Mouse (Mus musculus) midbrain, embryonic 13.5 days (tissue): Measurements from ENCODE around the gene Il17rd. TPM values are rescaled to one million over a fixed set of nuclear protein-coding genes. Genes with fewer than 3 reads are reported as not detected.

Experiments used
- ATAC-seq: fragments of 200-750 bp; cut with Nextera tagmentation; 2 replicates; pipeline ENCODE4 v1.8.0; 2017; ENCODE audit warnings: mild to moderate bottlenecking, moderate TSS enrichment, moderate library complexity
- H3K27ac ChIP-seq: fragments of 300-500 bp; sonication (generic); 2 replicates; pipeline ENCODE4 v1.5.1; 2015; ENCODE audit warnings: inconsistent platforms, mild to moderate bottlenecking, moderate library complexity
- H3K27me3 ChIP-seq: fragments of 300-500 bp; sonication (generic); 2 replicates; pipeline ENCODE4 v1.6.1; 2015; ENCODE audit warnings: mild to moderate bottlenecking, inconsistent platforms
- H3K36me3 ChIP-seq: fragments of 300-500 bp; sonication (generic); 2 replicates; pipeline ENCODE4 v1.6.1; 2015; ENCODE audit warnings: mild to moderate bottlenecking, inconsistent platforms
- H3K4me1 ChIP-seq: fragments of 300-500 bp; sonication (generic); replicated peaks from 2 replicates; pipeline ENCODE4 v1.6.1; 2015; ENCODE audit warnings: inconsistent platforms
- H3K4me2 ChIP-seq: fragments of 300-500 bp; sonication (generic); replicated peaks from 2 replicates; pipeline ENCODE4 v1.6.1; 2015; ENCODE audit warnings: moderate library complexity, mild to moderate bottlenecking, inconsistent platforms
- H3K4me3 ChIP-seq: fragments of 300-500 bp; sonication (generic); replicated peaks from 2 replicates; pipeline ENCODE4 v1.5.1; 2015; ENCODE audit warnings: mild to moderate bottlenecking, inconsistent platforms
- H3K9ac ChIP-seq: fragments of 300-500 bp; sonication (generic); replicated peaks from 2 replicates; pipeline ENCODE4 v1.6.1; 2015; ENCODE audit warnings: mild to moderate bottlenecking, inconsistent platforms
- H3K9me3 ChIP-seq: fragments of 300-500 bp; sonication (generic); 2 replicates; pipeline ENCODE4 v1.6.1; 2016; ENCODE audit warnings: mild to moderate bottlenecking, inconsistent platforms
- WGBS: fragments of 180-500 bp; shearing (Covaris S2); methylation state at CpG from one replicate; pipeline ENCODE4 v1.1.7; 2015; 5-methylcytosine and 5-hydroxymethylcytosine counted together
- polyA plus RNA-seq: library from polyadenylated mRNA; unstranded; fragments of >200 nt; fragmentation: Nextera tagmentation; extraction: Ambion mirVana; gene quantifications from 2 replicates; pipeline ENCODE4 v1.2.1, GENCODE M21; 2015

The Il17rd gene
- polyA plus RNA-seq, 1 experiment from 2014 or later: 2.5 TPM

- Histone ChIP-seq H3K27me3 (peaks cover 38% of the 10 kb centered on the region), H3K4me3 (no peak overlapping the region), H3K9ac (no peak overlapping the region), H3K9me3 (no peaks in the 10 kb centered on the region), H3K27ac (peak overlapping the region; percentile 67), H3K4me2 (peak overlapping the region; percentile 35; the same call in 1 of the 2 replicates), H3K36me3 (no peaks in the 10 kb centered on the region), H3K4me1 (peaks cover 45% of the 10 kb centered on the region)
- 13% methylated on average over 9 of the region's 9 CpGs for WGBS
- ATAC-seq: 0 out of 2 replicates have a peak, but pooled peaks have one; percentile 18
Observed at GRCm38 (mm10) chr14:27050043-27050442, 11.3 kb downstream of the Il17rd start.

GRCm38 (mm10) chr14:27050560-27051510 lies 12.1 kb downstream of the Il17rd start:
- H3K9me3 ChIP-seq: no peaks in the 10 kb centered on the region
- ATAC-seq: peak; percentile 87
- WGBS: 5% methylated on average over 18 of the region's 18 CpGs
- H3K27me3 ChIP-seq: peaks cover 38% of the 10 kb centered on the region
- peak overlapping the region; percentile 67 for H3K27ac ChIP-seq
- peak overlapping the region; percentile 25; the same call in 1 of the 2 replicates for H3K9ac ChIP-seq
- no peaks in the 10 kb centered on the region for H3K36me3 ChIP-seq
- peak overlapping the region; percentile 35 for H3K4me2 ChIP-seq
- H3K4me3 ChIP-seq: no peak overlapping the region
- peaks cover 42% of the 10 kb centered on the region for H3K4me1 ChIP-seq

GRCm38 (mm10) chr14:27051511-27051895 lies 12.8 kb downstream of the Il17rd start:
- H3K4me2 ChIP-seq: no peak overlapping the region
- ATAC-seq: no peak

GRCm38 (mm10) chr14:27058535-27059223 lies 19.9 kb downstream of the Il17rd start:
- H3K9me3 ChIP-seq: no peaks in the 10 kb centered on the region
- H3K36me3 ChIP-seq: no peaks in the 10 kb centered on the region
- peaks cover 17% of the 10 kb centered on the region for H3K27me3 ChIP-seq
- no peak for ATAC-seq
- no peak overlapping the region for H3K27ac ChIP-seq
- no peak overlapping the region for H3K4me2 ChIP-seq
- H3K4me1 ChIP-seq: peaks cover 24% of the 10 kb centered on the region; the same call in 1 of the 2 replicates
- no peak overlapping the region for H3K9ac ChIP-seq
- no peak overlapping the region for H3K4me3 ChIP-seq
- 51% methylated on average over 13 of the region's 13 CpGs for WGBS

More at GRCm38 (mm10) chr14:27051511-27051895, 12.8 kb downstream of the Il17rd start:
- Histone ChIP-seq H3K9ac (no peak overlapping the region), H3K27me3 (peaks cover 40% of the 10 kb centered on the region), H3K27ac (peak overlapping the region; percentile 67), H3K4me1 (peaks cover 42% of the 10 kb centered on the region), H3K9me3 (no peaks in the 10 kb centered on the region), H3K36me3 (no peaks in the 10 kb centered on the region), H3K4me3 (no peak overlapping the region)
- 31% methylated on average over 5 of the region's 5 CpGs for WGBS

- no peaks in the 10 kb centered on the region for H3K9me3 ChIP-seq
- H3K9ac ChIP-seq: no peak overlapping the region
- ATAC-seq: no peak
- no peak overlapping the region for H3K4me3 ChIP-seq
- no peak overlapping the region for H3K4me2 ChIP-seq
- H3K36me3 ChIP-seq: no peaks in the 10 kb centered on the region
- peaks cover 15% of the 10 kb centered on the region for H3K27me3 ChIP-seq
- peaks cover 24% of the 10 kb centered on the region; the same call in 1 of the 2 replicates for H3K4me1 ChIP-seq
- WGBS: 42% methylated on average over 8 of the region's 8 CpGs
- H3K27ac ChIP-seq: no peak overlapping the region
Observed at GRCm38 (mm10) chr14:27059224-27059558, 20.4 kb downstream of the Il17rd start.

- peaks cover 38% of the 10 kb centered on the region for H3K4me1 ChIP-seq
- no peak overlapping the region for H3K27ac ChIP-seq
- no peak overlapping the region for H3K4me3 ChIP-seq
- no peaks in the 10 kb centered on the region; the same call in 1 of the 2 replicates for H3K27me3 ChIP-seq
- 69% methylated on average over 1 of the region's 1 CpGs for WGBS
- H3K9me3 ChIP-seq: no peaks in the 10 kb centered on the region
- ATAC-seq: no peak
- H3K36me3 ChIP-seq: no peaks in the 10 kb centered on the region
- H3K9ac ChIP-seq: no peak overlapping the region
- no peak overlapping the region for H3K4me2 ChIP-seq
Observed at GRCm38 (mm10) chr14:27063338-27063737, 24.6 kb downstream of the Il17rd start.

- 5% methylated on average over 9 of the region's 9 CpGs for WGBS
- H3K4me1 ChIP-seq: peaks cover 52% of the 10 kb centered on the region
- no peak overlapping the region for H3K9ac ChIP-seq
- no peaks in the 10 kb centered on the region for H3K9me3 ChIP-seq
- ATAC-seq: peak; percentile 73
- peak overlapping the region; percentile 19; the same call in 1 of the 2 replicates for H3K4me2 ChIP-seq
- no peaks in the 10 kb centered on the region; the same call in 1 of the 2 replicates for H3K27me3 ChIP-seq
- peak overlapping the region; percentile 68 for H3K27ac ChIP-seq
- no peaks in the 10 kb centered on the region for H3K36me3 ChIP-seq
- no peak overlapping the region for H3K4me3 ChIP-seq
Observed at GRCm38 (mm10) chr14:27066171-27066929, 27.6 kb downstream of the Il17rd start.

GRCm38 (mm10) chr14:27067866-27068271 lies 29.1 kb downstream of the Il17rd start:
- no peak overlapping the region for H3K9ac ChIP-seq
- peak overlapping the region; percentile 6; the same call in 1 of the 2 replicates for H3K4me2 ChIP-seq
- H3K4me1 ChIP-seq: peaks cover 60% of the 10 kb centered on the region
- H3K9me3 ChIP-seq: no peaks in the 10 kb centered on the region
- no peaks in the 10 kb centered on the region for H3K27me3 ChIP-seq
- WGBS: 15% methylated on average over 6 of the region's 6 CpGs
- H3K4me3 ChIP-seq: no peak overlapping the region
- no peaks in the 10 kb centered on the region for H3K36me3 ChIP-seq
- H3K27ac ChIP-seq: peak overlapping the region; percentile 30; the same call in 1 of the 2 replicates
- ATAC-seq: peak; percentile 38; the same call in 1 of the 2 replicates

- H3K4me3 ChIP-seq: no peak overlapping the region
- H3K4me2 ChIP-seq: no peak overlapping the region
- no peaks in the 10 kb centered on the region for H3K9me3 ChIP-seq
- WGBS: 51% methylated on average over 8 of the region's 8 CpGs
- H3K4me1 ChIP-seq: peaks cover 64% of the 10 kb centered on the region
- H3K27ac ChIP-seq: peak overlapping the region; percentile 45; the same call in 1 of the 2 replicates
- H3K36me3 ChIP-seq: no peaks in the 10 kb centered on the region
- H3K27me3 ChIP-seq: no peaks in the 10 kb centered on the region
- H3K9ac ChIP-seq: no peak overlapping the region
- ATAC-seq: no peak
Observed at GRCm38 (mm10) chr14:27069434-27070097, 30.8 kb downstream of the Il17rd start.

- no peak for ATAC-seq
- H3K36me3 ChIP-seq: no peaks in the 10 kb centered on the region
- no peaks in the 10 kb centered on the region for H3K27me3 ChIP-seq
- 60% methylated on average over 3 of the region's 3 CpGs for WGBS
- H3K4me2 ChIP-seq: no peak overlapping the region
- H3K9me3 ChIP-seq: no peaks in the 10 kb centered on the region
- no peak overlapping the region for H3K4me3 ChIP-seq
- no peak overlapping the region for H3K9ac ChIP-seq
- peaks cover 64% of the 10 kb centered on the region for H3K4me1 ChIP-seq
- H3K27ac ChIP-seq: no peak overlapping the region
Observed at GRCm38 (mm10) chr14:27070128-27070527, 31.4 kb downstream of the Il17rd start.

GRCm38 (mm10) chr14:27070758-27071157 lies 32.0 kb downstream of the Il17rd start:
- no peak overlapping the region for H3K27ac ChIP-seq
- WGBS: 25% methylated on average over 9 of the region's 9 CpGs
- no peak overlapping the region for H3K9ac ChIP-seq
- no peak overlapping the region for H3K4me2 ChIP-seq
- peaks cover 65% of the 10 kb centered on the region for H3K4me1 ChIP-seq
- no peaks in the 10 kb centered on the region for H3K9me3 ChIP-seq
- no peak for ATAC-seq
- no peaks in the 10 kb centered on the region for H3K36me3 ChIP-seq
- no peaks in the 10 kb centered on the region for H3K27me3 ChIP-seq
- no peak overlapping the region for H3K4me3 ChIP-seq
